Mouse (Mus musculus) cerebellum, adult (tissue): ENCODE results near the gene Ces1c.

Source experiments
- ATAC-seq: cut with Nextera tagmentation; 2 replicates; pipeline ENCODE4 v1.9.2; 2017; ENCODE audit warnings: mild to moderate bottlenecking, moderate library complexity, mixed read lengths; ENCODE audit not compliant: insufficient number of reproducible peaks, low FRiP score, low TSS enrichment

Ces1c gene

GRCm38 (mm10) chr8:93131233-93131980 lies at the start of gene Ces1c:
Gene Ces1c (minus strand): TSS chr8:93131283.
- ATAC-seq, result no peak

- ATAC-seq, result no peak
These were observed 49.6 kb upstream of the Ces1c start for GRCm38 (mm10) chr8:93180581-93181129.

- no peak for ATAC-seq
These were observed 45.5 kb upstream of the Ces1c start for GRCm38 (mm10) chr8:93176593-93176992.

GRCm38 (mm10) chr8:93174554-93174953 lies 43.5 kb upstream of the Ces1c start:
- ATAC-seq, result no peak

GRCm38 (mm10) chr8:93171846-93172590 lies 40.9 kb upstream of the Ces1c start:
- no peak for ATAC-seq

GRCm38 (mm10) chr8:93163363-93163762 lies 32.3 kb upstream of the Ces1c start:
- ATAC-seq, result no peak

GRCm38 (mm10) chr8:93151401-93151800 lies 20.3 kb upstream of the Ces1c start:
- ATAC-seq, result no peak

GRCm38 (mm10) chr8:93147331-93147730 lies 16.2 kb upstream of the Ces1c start:
- ATAC-seq, result no peak

- ATAC-seq, result no peak
These were observed 9.6 kb upstream of the Ces1c start for GRCm38 (mm10) chr8:93140696-93141095.

- ATAC-seq, result no peak
These were observed 1.1 kb upstream of the Ces1c start for GRCm38 (mm10) chr8:93132196-93132595.

- no peak for ATAC-seq
These were observed 4.6 kb downstream of the Ces1c start for GRCm38 (mm10) chr8:93126476-93126875.

GRCm38 (mm10) chr8:93122005-93122404 lies 9.1 kb downstream of the Ces1c start:
- ATAC-seq, result no peak

GRCm38 (mm10) chr8:93095376-93095775 lies 35.7 kb downstream of the Ces1c start:
- ATAC-seq, result peak; percentile 76; the same call in 1 of the 2 replicates

- ATAC-seq, result no peak
These were observed 39.8 kb downstream of the Ces1c start for GRCm38 (mm10) chr8:93091324-93091723.

- no peak for ATAC-seq
These were observed 42.4 kb downstream of the Ces1c start for GRCm38 (mm10) chr8:93088686-93089122.

- ATAC-seq, result no peak
These were observed 42.9 kb downstream of the Ces1c start for GRCm38 (mm10) chr8:93088193-93088592.

- no peak for ATAC-seq
These were observed 51.2 kb downstream of the Ces1c start, which contains the start of gene Ces1b for GRCm38 (mm10) chr8:93079887-93080286. Gene Ces1b (minus strand): TSS chr8:93080017.

GRCm38 (mm10) chr8:93075251-93075650 lies 55.8 kb downstream of the Ces1c start:
- ATAC-seq, result no peak

GRCm38 (mm10) chr8:93063416-93064117 lies 67.5 kb downstream of the Ces1c start:
- no peak for ATAC-seq

- peak; percentile 31; the same call in 1 of the 2 replicates for ATAC-seq
These were observed 71.9 kb downstream of the Ces1c start for GRCm38 (mm10) chr8:93059185-93059584.

- no peak for ATAC-seq
These were observed 75.8 kb downstream of the Ces1c start for GRCm38 (mm10) chr8:93055238-93055637.
